Mouse (Mus musculus): ENCODE measurements around the gene Ldhal6b. TPM values are rescaled to one million over a fixed set of nuclear protein-coding genes. Genes with fewer than 3 reads are reported as not detected.
"Not testable (repeated sequence)": the region's sequence is repeated elsewhere in the genome, so short reads cannot be mapped to it uniquely, and the experiment has no call there.

The Ldhal6b gene
- total RNA-seq (2021) = 1 to 10 TPM in 1 of 2 experiments, under 1 TPM in 1; 0.97 to 1.2 TPM

GRCm38 (mm10) chr17:5418545-5418944 is at the start of gene Ldhal6b:
TSS of gene Ldhal6b (minus strand) at chr17:5418767.
- intact Hi-C loops (cut with DNase I) = no loop called here

GRCm38 (mm10) chr17:5467177-5467576 is 48.6 kb upstream of the Ldhal6b start:
- intact Hi-C loops (cut with DNase I) = no loop called here
- no peak for DNase-seq (ENCODE audit: extremely low spot score in 1 of 2, low spot score in 2 of 2)

More at GRCm38 (mm10) chr17:5418545-5418944, at the start of gene Ldhal6b:
- DNase-seq (ENCODE audit: extremely low spot score in 1 of 2, low spot score in 2 of 2) = no peak

- no peak for DNase-seq (ENCODE audit: extremely low spot score in 1 of 2, low spot score in 2 of 2)
- intact Hi-C loops (cut with DNase I) = no loop called here
These were observed 48.2 kb upstream of the Ldhal6b start for GRCm38 (mm10) chr17:5466736-5467135.

GRCm38 (mm10) chr17:5463912-5464311 is 45.3 kb upstream of the Ldhal6b start:
- DNase-seq (ENCODE audit: extremely low spot score in 1 of 2, low spot score in 2 of 2) = no peak
- intact Hi-C loops (cut with DNase I) = no loop called here

GRCm38 (mm10) chr17:5453657-5454056 is 35.1 kb upstream of the Ldhal6b start:
- intact Hi-C loops (cut with DNase I) = no loop called here
- DNase-seq (ENCODE audit: extremely low spot score in 1 of 2, low spot score in 2 of 2) = no peak

- intact Hi-C loops (cut with DNase I) = loop anchor here (5.0 kb wide), 2 partner anchors 49 to 94 kb away; partner anchors contain the start of gene Zdhhc14
These were observed 25.2 kb upstream of the Ldhal6b start for GRCm38 (mm10) chr17:5443751-5444150.

GRCm38 (mm10) chr17:5443260-5443659 is 24.7 kb upstream of the Ldhal6b start:
- DNase-seq (ENCODE audit: extremely low spot score in 1 of 2, low spot score in 2 of 2) = no peak
- intact Hi-C loops (cut with DNase I) = loop anchor here (5.0 kb wide), 2 partner anchors 49 to 94 kb away; partner anchors contain the start of gene Zdhhc14

More at GRCm38 (mm10) chr17:5443751-5444150, 25.2 kb upstream of the Ldhal6b start:
- DNase-seq (ENCODE audit: extremely low spot score in 1 of 2, low spot score in 2 of 2) = no peak

- intact Hi-C loops (cut with DNase I) = loop anchor here (5.0 kb wide), 2 partner anchors 50 to 95 kb away; partner anchors contain the start of gene Zdhhc14
- DNase-seq (ENCODE audit: extremely low spot score in 1 of 2, low spot score in 2 of 2) = not testable (repeated sequence)
These were observed 23.8 kb upstream of the Ldhal6b start for GRCm38 (mm10) chr17:5442403-5442802.

- intact Hi-C loops (cut with DNase I) = loop anchor here (1.0 to 5.0 kb wide), 3 partner anchors 52 to 313 kb away; partner anchors contain the start of gene Zdhhc14
- DNase-seq (ENCODE audit: extremely low spot score in 1 of 2, low spot score in 2 of 2) = peak; percentile 91 to 92
These were observed 21.8 kb upstream of the Ldhal6b start, which contains the start of gene Tmem242 for GRCm38 (mm10) chr17:5440159-5440971. TSS of gene Tmem242 (minus strand) at chr17:5440259.

- DNase-seq (ENCODE audit: extremely low spot score in 1 of 2, low spot score in 2 of 2) = no peak
- intact Hi-C loops (cut with DNase I) = loop anchor here (1.0 to 5.0 kb wide), 3 partner anchors 53 to 314 kb away; partner anchors contain the start of gene Zdhhc14
These were observed 21.2 kb upstream of the Ldhal6b start for GRCm38 (mm10) chr17:5439831-5440158.

GRCm38 (mm10) chr17:5429772-5430133 is 11.2 kb upstream of the Ldhal6b start:
- intact Hi-C loops (cut with DNase I) = no loop called here
- no peak for DNase-seq (ENCODE audit: extremely low spot score in 1 of 2, low spot score in 2 of 2)

- DNase-seq (ENCODE audit: extremely low spot score in 1 of 2, low spot score in 2 of 2) = peak; percentile 90 to 92
- intact Hi-C loops (cut with DNase I) = no loop called here
These were observed 10.7 kb upstream of the Ldhal6b start for GRCm38 (mm10) chr17:5429090-5429771.

- no peak for DNase-seq (ENCODE audit: extremely low spot score in 1 of 2, low spot score in 2 of 2)
- intact Hi-C loops (cut with DNase I) = no loop called here
These were observed 6.6 kb upstream of the Ldhal6b start for GRCm38 (mm10) chr17:5425204-5425603.

GRCm38 (mm10) chr17:5424156-5424555 is 5.6 kb upstream of the Ldhal6b start:
- DNase-seq (ENCODE audit: extremely low spot score in 1 of 2, low spot score in 2 of 2) = no peak
- intact Hi-C loops (cut with DNase I) = no loop called here

GRCm38 (mm10) chr17:5421835-5422234 is 3.3 kb upstream of the Ldhal6b start:
- no peak for DNase-seq (ENCODE audit: extremely low spot score in 1 of 2, low spot score in 2 of 2)
- intact Hi-C loops (cut with DNase I) = no loop called here

- no peak for DNase-seq (ENCODE audit: extremely low spot score in 1 of 2, low spot score in 2 of 2)
- intact Hi-C loops (cut with DNase I) = no loop called here
These were observed 1.4 kb upstream of the Ldhal6b start for GRCm38 (mm10) chr17:5419771-5420518.

- DNase-seq (ENCODE audit: extremely low spot score in 1 of 2, low spot score in 2 of 2) = no peak
These were observed 489 bp upstream of the Ldhal6b start for GRCm38 (mm10) chr17:5419056-5419455.

GRCm38 (mm10) chr17:5416518-5416917 is 2.0 kb downstream of the Ldhal6b start:
- intact Hi-C loops (cut with DNase I) = no loop called here
- no peak for DNase-seq (ENCODE audit: extremely low spot score in 1 of 2, low spot score in 2 of 2)

More at GRCm38 (mm10) chr17:5419056-5419455, 489 bp upstream of the Ldhal6b start:
- intact Hi-C loops (cut with DNase I) = no loop called here

GRCm38 (mm10) chr17:5414041-5414440 is 4.5 kb downstream of the Ldhal6b start:
- intact Hi-C loops (cut with DNase I) = no loop called here

More at GRCm38 (mm10) chr17:5414041-5414440, 4.5 kb downstream of the Ldhal6b start:
- no peak for DNase-seq (ENCODE audit: extremely low spot score in 1 of 2, low spot score in 2 of 2)

Measured in left cerebral cortex, postnatal 10 days (tissue).